Mouse (Mus musculus) urinary bladder, postnatal 4 days (tissue): Measurements from ENCODE around the gene Prpf40b.
"Not testable (repeated sequence)": the region's sequence is repeated elsewhere in the genome, so short reads cannot be mapped to it uniquely, and the experiment has no call there.

Experiments used
- DNase-seq, 2 experiments: peaks; one replicate each; pipeline ENCODE4 v3.0.0; 2021 to 2022; ENCODE audit warnings: low spot score in 2 of 2

Gene Prpf40b

GRCm38 (mm10) chr15:99294813-99295374 is at the start of gene Prpf40b:
Gene Prpf40b, plus strand, starts transcription at chr15:99295087.
- DNase-seq = peak; percentile 93 to 94

- DNase-seq = not testable (repeated sequence)
Measured at GRCm38 (mm10) chr15:99246736-99247135, 48.2 kb upstream of the Prpf40b start.

GRCm38 (mm10) chr15:99248972-99249371 is 45.9 kb upstream of the Prpf40b start:
- no peak for DNase-seq

- DNase-seq = no peak
Measured at GRCm38 (mm10) chr15:99249938-99250337, 44.9 kb upstream of the Prpf40b start.

- not testable (repeated sequence) for DNase-seq
Measured at GRCm38 (mm10) chr15:99251111-99251510, 43.8 kb upstream of the Prpf40b start.

GRCm38 (mm10) chr15:99251626-99252380 is 43.1 kb upstream of the Prpf40b start, which contains the start of gene Mcrs1:
Gene Mcrs1, minus strand, starts transcription at chr15:99251961.
- peak; percentile 96 to 97 for DNase-seq

- DNase-seq = peak in 1 of 2 experiments; percentile 73
Measured at GRCm38 (mm10) chr15:99252381-99253174, 42.3 kb upstream of the Prpf40b start.

- DNase-seq = not testable (repeated sequence)
Measured at GRCm38 (mm10) chr15:99253175-99253479, 41.8 kb upstream of the Prpf40b start.

- no peak for DNase-seq
Measured at GRCm38 (mm10) chr15:99253772-99254171, 41.1 kb upstream of the Prpf40b start.

GRCm38 (mm10) chr15:99254477-99255005 is 40.3 kb upstream of the Prpf40b start:
- no peak for DNase-seq

- DNase-seq = no peak
Measured at GRCm38 (mm10) chr15:99255241-99255749, 39.6 kb upstream of the Prpf40b start.

- no peak for DNase-seq
Measured at GRCm38 (mm10) chr15:99259167-99259729, 35.6 kb upstream of the Prpf40b start.

- peak; percentile 77 to 84 for DNase-seq
Measured at GRCm38 (mm10) chr15:99259730-99260252, 35.1 kb upstream of the Prpf40b start.

GRCm38 (mm10) chr15:99262702-99263101 is 32.2 kb upstream of the Prpf40b start:
- no peak for DNase-seq

GRCm38 (mm10) chr15:99264363-99264762 is 30.5 kb upstream of the Prpf40b start:
- no peak for DNase-seq

- no peak for DNase-seq
Measured at GRCm38 (mm10) chr15:99265679-99266078, 29.2 kb upstream of the Prpf40b start.

- no peak for DNase-seq
Measured at GRCm38 (mm10) chr15:99276095-99276494, 18.8 kb upstream of the Prpf40b start.

- DNase-seq = no peak
Measured at GRCm38 (mm10) chr15:99278271-99278670, 16.6 kb upstream of the Prpf40b start.

- DNase-seq = no peak
Measured at GRCm38 (mm10) chr15:99283456-99283855, 11.4 kb upstream of the Prpf40b start.

- no peak for DNase-seq
Measured at GRCm38 (mm10) chr15:99284527-99285188, 10.2 kb upstream of the Prpf40b start.

- DNase-seq = no peak
Measured at GRCm38 (mm10) chr15:99285189-99285535, 9.7 kb upstream of the Prpf40b start.
